Mouse (Mus musculus) kidney, adult 18-20 months (tissue): Measurements from ENCODE around the gene Uap1.

Source experiments
- DNase-seq: peaks from one replicate; pipeline ENCODE4 v3.0.0; 2021

Gene Uap1

DNA sequence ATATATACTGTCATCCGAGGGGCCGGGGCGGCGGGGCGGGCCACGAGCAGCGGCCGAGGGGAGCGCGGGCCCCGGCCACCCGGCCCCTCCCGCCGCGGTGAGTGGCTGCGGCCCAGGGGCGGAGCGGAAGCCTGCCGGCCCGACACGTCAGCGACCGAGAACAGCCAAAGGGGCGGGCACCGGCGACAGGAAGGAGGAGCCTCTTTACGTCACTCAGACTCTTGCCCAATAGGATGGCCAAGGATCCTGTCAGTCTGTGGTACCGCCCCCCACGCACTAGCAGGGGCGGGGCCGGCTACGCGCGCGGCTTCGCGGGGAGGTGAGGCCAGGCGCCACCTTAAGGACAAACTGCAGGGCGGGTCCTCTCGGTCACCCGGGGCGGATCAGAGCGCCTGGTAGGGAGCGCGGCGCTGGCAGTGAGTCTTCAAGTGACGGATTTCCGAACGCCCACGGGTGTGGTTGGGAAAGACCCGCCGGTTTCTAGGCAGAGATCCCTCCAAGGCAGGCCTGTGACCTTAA, at the start of gene Uap1:
TSS of gene Uap1 (minus strand) at position 144 of the 519 bp plus-strand sequence.
- peak; percentile 99 for DNase-seq

DNA sequence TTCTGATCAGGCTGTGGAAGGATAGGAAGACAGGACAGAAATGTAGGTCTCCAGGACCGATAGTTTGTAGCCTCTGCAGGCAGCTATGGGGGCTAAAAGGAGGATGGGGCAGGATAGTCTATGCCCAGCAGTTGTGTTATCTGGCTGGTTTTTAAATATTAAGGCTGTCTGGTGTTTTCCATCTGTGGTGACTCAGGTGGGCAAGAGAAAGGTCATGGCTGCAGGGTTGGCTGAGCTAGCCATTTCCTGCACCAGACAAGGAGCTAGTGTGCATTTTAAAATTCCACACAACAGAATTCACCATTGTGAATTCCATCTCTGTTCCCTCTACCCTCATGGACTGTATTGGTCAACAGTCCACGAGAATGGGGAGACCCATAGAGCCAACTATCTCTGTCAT, 48.5 kb upstream of the Uap1 start:
- no peak for DNase-seq

DNA sequence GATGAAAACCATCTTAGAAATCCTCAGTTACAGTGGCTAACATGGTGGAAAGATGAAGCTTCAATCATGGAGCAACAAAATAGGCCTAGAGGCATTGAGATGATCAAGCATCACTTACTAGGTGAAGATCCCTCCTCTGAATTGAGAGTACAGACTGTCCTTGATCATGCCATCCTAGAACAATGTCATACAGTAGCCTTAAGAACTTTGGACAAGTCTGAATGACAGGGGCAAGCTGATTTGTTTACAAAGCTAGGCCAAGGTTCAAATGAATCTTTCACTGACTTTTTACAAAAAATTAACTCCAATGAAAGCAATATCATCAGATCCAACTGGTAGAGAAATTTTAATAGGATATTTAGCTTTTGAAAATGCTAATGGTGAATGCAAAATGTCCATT, 45.6 kb upstream of the Uap1 start:
- no peak for DNase-seq

GRCm38 (mm10) chr1:170218091-170218884, 43.5 kb upstream of the Uap1 start:
- no peak for DNase-seq

DNA sequence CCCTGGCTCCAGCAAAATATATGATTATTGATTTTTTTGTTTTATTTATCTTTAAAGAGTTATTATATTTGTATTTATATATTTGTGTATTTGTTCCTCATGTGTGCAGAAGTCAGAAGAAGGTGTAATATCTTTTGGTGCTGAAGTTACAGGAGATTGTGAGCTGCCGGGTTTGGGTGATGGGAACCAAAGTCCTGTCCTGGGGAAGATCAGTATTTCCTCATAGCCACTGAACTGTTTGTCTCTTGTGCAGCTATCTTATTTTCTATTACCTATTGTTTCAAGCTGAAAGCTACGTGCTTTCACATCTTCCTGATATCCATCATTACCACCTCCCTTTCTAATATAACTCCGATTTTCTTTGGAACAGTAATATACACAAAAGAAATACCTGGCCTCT, 40.8 kb upstream of the Uap1 start:
- no peak for DNase-seq

- peak; percentile 91 for DNase-seq
Measured at GRCm38 (mm10) chr1:170214757-170215522, 40.2 kb upstream of the Uap1 start, which contains the start of gene Uhmk1. Gene Uhmk1 (minus strand): TSS chr1:170215397.

DNA sequence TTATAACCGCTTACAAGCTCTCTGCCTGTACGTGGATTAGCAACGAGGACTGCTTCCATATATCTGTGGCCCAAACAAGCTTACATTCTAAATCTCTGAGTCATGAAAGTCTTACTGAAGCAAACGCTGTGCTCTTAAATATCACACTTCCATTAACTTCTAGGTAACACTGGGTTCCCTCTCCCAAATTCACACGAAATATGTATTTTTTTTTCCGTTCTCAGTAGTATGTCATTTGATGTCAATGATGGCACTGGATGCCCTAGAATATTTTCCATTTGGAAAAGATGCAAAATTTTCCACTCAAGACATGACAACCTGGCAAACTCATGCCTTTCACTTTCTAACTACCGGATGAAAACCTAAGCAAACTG, 39.6 kb upstream of the Uap1 start:
- DNase-seq, result no peak

GRCm38 (mm10) chr1:170213181-170213879, 38.6 kb upstream of the Uap1 start:
- no peak for DNase-seq

DNA sequence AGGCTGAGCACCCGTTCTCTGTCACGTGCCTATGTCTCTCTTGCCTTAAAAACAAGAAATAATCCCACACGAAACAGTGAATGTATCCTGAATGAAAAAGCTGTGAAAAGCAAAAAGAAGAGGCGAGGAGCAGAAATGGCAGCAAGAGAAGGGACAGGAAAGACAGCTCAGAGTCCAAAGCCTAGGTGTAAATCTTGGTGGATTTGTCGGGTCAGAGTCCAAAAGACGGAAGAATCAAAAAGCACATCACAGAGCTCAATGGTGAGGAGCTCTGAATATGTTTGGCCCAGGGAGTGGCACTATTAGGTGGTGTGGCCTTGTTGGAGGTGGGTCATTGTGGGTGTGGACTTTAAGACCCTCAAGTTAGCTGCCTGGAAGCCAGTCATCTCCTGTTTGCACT, 31.6 kb upstream of the Uap1 start:
- DNase-seq, result no peak

DNA sequence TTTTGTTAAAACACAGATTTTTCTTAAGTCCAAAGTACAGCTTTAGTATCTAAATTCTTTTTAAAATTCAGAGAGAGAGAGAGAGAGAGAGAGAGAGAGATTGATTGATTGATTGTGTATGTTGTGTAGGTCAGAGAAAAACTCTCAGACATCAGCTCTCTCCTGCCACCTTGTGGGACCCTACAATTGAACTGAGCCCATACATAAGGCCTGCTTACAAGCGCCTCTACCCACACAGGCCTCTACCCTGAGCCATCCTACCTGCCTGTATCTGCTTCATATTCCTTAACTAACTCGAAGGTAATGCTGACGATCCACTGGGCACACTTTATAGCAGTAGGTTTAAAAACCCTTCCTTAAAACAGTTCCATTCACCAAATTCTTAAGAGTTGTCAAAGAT, 25.6 kb upstream of the Uap1 start:
- peak; percentile 43 for DNase-seq

- DNase-seq, result peak; percentile 66
Measured at GRCm38 (mm10) chr1:170196211-170196610, 21.5 kb upstream of the Uap1 start.

GRCm38 (mm10) chr1:170191925-170192324, 17.2 kb upstream of the Uap1 start:
- DNase-seq, result no peak

- DNase-seq, result peak; percentile 22
Measured at GRCm38 (mm10) chr1:170190225-170190624, 15.5 kb upstream of the Uap1 start.

- no peak for DNase-seq
Measured at GRCm38 (mm10) chr1:170188601-170189000, 13.8 kb upstream of the Uap1 start.

DNA sequence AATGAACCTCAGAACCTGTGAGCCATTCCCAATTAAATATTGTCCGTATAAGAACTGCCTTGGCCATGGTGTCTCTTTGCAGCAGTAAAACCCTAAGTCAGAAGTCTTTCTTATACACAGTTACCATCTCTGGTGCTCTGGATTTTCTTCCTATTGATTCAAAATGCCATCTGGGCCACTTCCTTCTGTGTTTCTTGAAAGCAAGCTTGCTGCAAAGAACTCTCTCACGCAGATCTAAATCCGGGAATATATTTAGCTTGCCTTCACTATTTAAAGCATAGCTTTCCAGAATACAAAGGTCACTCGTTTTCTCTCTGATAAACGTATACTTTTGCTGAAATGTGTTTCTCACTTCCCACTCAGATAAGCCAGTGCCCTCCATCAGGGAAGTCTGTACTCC, 11.8 kb upstream of the Uap1 start:
- DNase-seq, result no peak

DNA sequence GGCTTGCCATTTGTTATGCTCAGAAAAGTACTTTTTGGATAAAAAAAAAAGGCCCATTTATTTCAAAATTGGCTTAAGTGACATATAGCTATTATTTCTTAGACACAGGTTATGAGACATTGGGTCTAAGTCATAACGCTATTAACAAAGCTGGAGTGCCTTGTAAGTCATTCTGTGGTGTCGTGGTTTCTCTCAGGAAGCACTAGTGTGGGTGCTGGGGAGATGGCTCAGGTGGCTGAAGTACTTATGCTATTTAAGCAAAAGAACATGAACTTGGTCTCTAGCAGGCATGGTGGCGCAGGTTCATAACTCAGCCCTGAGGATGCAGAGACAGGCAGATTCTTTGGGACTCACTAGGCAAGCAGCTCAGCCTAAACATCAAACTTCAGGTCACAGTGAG, 10.4 kb upstream of the Uap1 start:
- DNase-seq, result no peak

GRCm38 (mm10) chr1:170182706-170183105, 7.9 kb upstream of the Uap1 start:
- DNase-seq, result no peak

DNA sequence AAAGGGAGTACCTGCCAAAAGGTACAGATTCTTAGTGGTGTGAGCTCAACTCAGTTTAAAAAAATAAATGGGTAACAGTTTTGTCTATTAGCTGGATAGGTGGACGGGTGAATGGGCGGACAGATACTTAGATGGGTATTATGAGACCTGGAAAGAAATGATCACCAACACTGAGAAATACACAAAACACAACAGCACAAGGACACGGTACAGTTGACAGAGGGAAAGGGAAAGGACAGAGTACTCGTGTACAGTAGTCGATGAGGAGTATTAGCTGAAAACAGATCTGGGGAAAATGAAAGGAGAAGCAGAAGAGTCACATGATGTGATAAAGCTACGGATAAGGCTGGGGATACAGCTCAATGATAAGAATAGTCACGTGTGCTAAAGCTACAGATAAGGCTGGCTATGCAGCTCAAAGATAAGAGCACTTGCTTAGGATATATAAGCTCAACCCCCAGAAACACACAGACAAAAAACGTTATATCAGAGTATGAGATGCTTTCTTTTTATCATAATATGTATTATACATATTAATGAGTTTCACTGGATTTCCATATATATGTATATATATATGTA, 2.0 kb upstream of the Uap1 start:
- no peak for DNase-seq

DNA sequence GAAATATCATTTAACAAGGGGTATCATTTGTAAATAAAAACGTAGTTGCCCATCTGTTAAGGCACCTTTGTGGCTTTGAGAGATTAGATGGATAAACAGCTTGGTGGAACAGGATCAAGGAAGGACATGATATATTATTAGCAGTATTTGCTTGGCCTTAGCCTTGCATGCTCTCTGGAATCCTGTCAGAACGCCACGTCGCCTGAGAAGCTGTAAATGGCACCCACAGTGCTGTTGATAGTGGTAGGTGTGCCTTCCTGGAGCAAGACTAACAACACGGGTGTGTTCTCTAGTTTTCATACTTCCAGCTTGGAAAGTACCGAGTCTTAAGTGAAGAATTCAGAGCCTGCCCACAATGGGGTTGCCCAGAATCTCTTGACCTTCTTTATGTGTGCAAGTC, 1.1 kb upstream of the Uap1 start:
- DNase-seq, result no peak

GRCm38 (mm10) chr1:170173991-170174813, 555 bp downstream of the Uap1 start:
- DNase-seq, result peak; percentile 56

DNA sequence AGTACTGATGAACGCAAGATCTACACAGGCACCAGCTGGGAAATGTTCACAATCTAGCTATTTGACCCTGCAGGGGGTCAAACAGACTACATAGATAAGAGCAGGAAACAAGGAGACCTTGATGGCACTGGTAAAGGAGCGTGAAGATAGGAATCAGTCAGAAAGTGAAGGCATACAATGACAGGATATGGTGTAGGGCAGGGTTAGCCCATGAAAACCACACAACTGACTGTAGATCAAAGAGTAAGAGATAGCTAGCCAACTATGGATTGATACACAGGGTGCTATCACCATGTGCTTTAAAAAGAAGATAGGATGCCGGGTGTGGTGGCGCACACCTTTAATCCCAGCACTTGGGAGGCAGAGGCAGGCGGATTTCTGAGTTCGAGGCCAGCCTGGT, 7.0 kb downstream of the Uap1 start:
- DNase-seq, result no peak

DNA sequence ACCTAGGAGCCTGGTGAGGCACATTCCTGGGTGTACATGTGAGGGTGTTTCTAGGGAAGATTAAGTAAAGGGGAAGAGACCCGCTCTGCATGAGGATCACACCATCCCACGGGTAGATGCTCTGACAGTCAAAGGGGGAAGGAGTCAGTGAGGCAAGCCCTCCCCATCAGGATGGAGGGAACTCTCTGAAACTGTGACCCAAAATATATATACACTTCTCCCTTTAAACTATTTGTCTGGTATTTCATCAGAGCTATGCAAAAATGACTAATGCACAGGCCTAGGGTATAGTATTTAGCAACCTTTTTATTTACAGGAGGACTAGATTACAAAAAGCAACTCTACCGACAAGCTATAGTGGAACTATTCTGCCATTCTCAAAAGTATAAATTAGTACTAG, 9.8 kb downstream of the Uap1 start:
- DNase-seq, result no peak
